Mouse (Mus musculus) c-Kit-negative CD71-positive TER-119-positive erythroid progenitor cells, embryonic 14.5 days (primary cell): ENCODE results near the gene Gm2163.
"Not testable (repeated sequence)": the region's sequence is repeated elsewhere in the genome, so short reads cannot be mapped to it uniquely, and the experiment has no call there.

ENCODE experiments used
- DNase-seq: peaks from one replicate; pipeline ENCODE4 v3.0.0-alpha.2; 2013; ENCODE audit warnings: low read depth, low spot score

Gm2163 gene

GRCm38 (mm10) chr4:42466452-42466851 lies at the start of gene Gm2163:
TSS of gene Gm2163 (plus strand) at chr4:42466752.
- not testable (repeated sequence) for DNase-seq

GRCm38 (mm10) chr4:42439078-42439477 lies 27.5 kb upstream of the Gm2163 start, which contains the start of gene Gm21586:
TSS of gene Gm21586 (plus strand) at chr4:42439378.
- not testable (repeated sequence) for DNase-seq

- not testable (repeated sequence) for DNase-seq
These were observed 61.5 kb downstream of the Gm2163 start, which contains the start of gene Fam205a2 for GRCm38 (mm10) chr4:42528075-42528474. TSS of gene Fam205a2 (minus strand) at chr4:42528175.

- DNase-seq, result not testable (repeated sequence)
These were observed 145.3 kb downstream of the Gm2163 start, which contains the start of gene Gm10591 for GRCm38 (mm10) chr4:42611895-42612294. TSS of gene Gm10591 (plus strand) at chr4:42612195.

GRCm38 (mm10) chr4:42629419-42629818 lies 162.9 kb downstream of the Gm2163 start, which contains the start of gene Gm2564:
TSS of gene Gm2564 (plus strand) at chr4:42629719.
- DNase-seq, result not testable (repeated sequence)
